Mouse (Mus musculus): ENCODE data around the gene Crabp1.

GRCm38 (mm10) chr9:54743891-54744290 lies 20.7 kb upstream of the Crabp1 start:
- TF ChIP-seq EP300 (IDR thresholded peaks at IDR 0.05; ENCODE audit: low read depth) (no peak), CTCF (IDR thresholded peaks at IDR 0.05; ENCODE audit: low read depth) (no peak)
